Mouse (Mus musculus): ENCODE results near the gene Acsl6.
"Not testable (repeated sequence)": the region's sequence is repeated elsewhere in the genome, so short reads cannot be mapped to it uniquely, and the experiment has no call there.

The Acsl6 gene

GRCm38 (mm10) chr11:54391326-54391725, 87.7 kb downstream of the Acsl6 start:
- DNase-seq (ENCODE audit: low read depth, low spot score), result no peak

- DNase-seq (ENCODE audit: low read depth, low spot score), result no peak
Measured at GRCm38 (mm10) chr11:54396686-54397085, 93.1 kb downstream of the Acsl6 start.

- DNase-seq (ENCODE audit: low read depth, low spot score), result no peak
Measured at GRCm38 (mm10) chr11:54398058-54398457, 94.5 kb downstream of the Acsl6 start.

- not testable (repeated sequence) for DNase-seq (ENCODE audit: low read depth, low spot score)
Measured at GRCm38 (mm10) chr11:54400803-54401202, 97.2 kb downstream of the Acsl6 start.

- no peak for DNase-seq (ENCODE audit: low read depth, low spot score)
Measured at GRCm38 (mm10) chr11:54404885-54405284, 101.3 kb downstream of the Acsl6 start.

GRCm38 (mm10) chr11:54406930-54407546, 103.4 kb downstream of the Acsl6 start:
- DNase-seq (ENCODE audit: low read depth, low spot score), result no peak

- DNase-seq (ENCODE audit: low read depth, low spot score), result no peak
Measured at GRCm38 (mm10) chr11:54410612-54411011, 107.0 kb downstream of the Acsl6 start.

- no peak for DNase-seq (ENCODE audit: low read depth, low spot score)
Measured at GRCm38 (mm10) chr11:54413017-54413416, 109.4 kb downstream of the Acsl6 start.

Measured in brain, embryonic 18.5 days (tissue).